Mouse (Mus musculus) urinary bladder, adult 18-20 months (tissue): ENCODE measurements around the gene Nxph1.

ENCODE experiments used
- DNase-seq, 2 experiments: peaks; one replicate each; pipeline ENCODE4 v3.0.0; 2022; ENCODE audit warnings: low spot score in 2 of 2, mixed read lengths in 2 of 2

The Nxph1 gene

GRCm38 (mm10) chr6:9124321-9124914 lies 176.2 kb downstream of the Nxph1 start:
- DNase-seq = no peak

DNA sequence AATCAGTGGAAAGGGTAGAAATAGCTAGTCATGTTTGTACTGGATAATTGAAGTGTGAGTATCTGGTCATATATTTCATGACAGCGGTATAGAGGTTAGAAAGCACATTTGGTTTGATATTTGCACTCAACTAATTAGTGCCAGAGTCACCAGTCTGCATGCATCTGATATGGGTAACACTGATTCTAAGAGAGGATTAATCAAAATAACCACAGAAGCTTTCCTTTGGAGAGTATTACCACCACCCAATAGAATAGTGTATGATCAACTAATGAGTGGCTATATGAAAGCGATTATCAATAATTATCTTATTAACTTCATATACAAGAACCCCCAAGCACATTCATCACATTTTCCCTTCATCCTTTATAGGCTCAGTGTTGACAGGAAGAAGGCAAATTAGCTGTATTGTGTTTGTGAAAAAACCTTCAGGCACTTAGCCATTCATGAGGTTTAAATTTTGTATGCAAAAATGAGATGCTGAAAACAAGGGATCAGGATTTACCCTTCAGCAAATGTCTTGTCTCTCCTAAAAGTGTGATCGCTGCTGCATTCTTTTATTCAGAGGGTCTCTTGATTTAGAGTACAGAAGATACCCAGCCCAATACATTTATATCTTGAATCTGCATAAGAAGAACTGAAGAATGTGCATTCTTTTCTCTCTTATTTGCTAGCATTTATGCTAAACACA lies 185.5 kb downstream of the Nxph1 start:
- no peak for DNase-seq

GRCm38 (mm10) chr6:9147966-9148365 lies 199.7 kb downstream of the Nxph1 start:
- DNase-seq = no peak

- no peak for DNase-seq
Observed at GRCm38 (mm10) chr6:9149791-9150190, 201.6 kb downstream of the Nxph1 start.

DNA sequence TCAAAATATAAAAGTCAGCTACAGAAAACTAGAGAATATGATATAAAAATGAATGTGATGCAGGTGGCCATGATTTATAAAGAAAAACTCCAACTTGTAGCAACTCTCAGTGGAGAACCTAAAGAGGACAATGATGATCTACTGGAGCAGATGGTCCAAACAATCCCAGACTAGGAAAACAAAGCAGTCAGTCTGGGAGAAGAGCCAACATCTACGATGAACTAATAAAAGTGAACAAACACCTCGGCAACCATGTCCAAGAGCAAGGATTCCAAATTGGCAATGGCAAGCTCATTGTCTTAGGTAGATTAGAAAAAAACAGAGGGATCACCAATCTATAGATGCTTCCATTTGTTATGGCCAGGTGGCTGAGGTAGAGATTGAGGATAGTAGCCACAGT lies 211.0 kb downstream of the Nxph1 start:
- no peak for DNase-seq

DNA sequence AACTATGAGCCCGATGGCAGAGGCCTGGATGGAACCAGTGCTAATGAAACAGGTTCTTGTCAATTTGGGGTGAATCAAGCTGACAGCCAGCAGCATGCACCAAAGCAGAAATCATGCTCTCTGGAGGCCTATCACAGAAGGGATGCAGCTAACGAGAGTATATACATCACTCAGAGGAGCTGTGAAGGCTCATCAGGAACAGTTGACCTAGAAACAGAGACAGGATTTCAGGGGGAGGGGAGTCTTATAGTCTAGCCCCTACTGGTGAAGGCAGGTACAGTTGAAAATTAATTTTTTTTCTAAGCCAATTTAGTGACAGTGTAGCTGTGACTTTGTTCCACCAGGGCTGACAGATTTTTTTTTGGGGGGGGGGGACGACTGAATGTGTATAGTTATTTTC lies 234.2 kb downstream of the Nxph1 start:
- DNase-seq = no peak

DNA sequence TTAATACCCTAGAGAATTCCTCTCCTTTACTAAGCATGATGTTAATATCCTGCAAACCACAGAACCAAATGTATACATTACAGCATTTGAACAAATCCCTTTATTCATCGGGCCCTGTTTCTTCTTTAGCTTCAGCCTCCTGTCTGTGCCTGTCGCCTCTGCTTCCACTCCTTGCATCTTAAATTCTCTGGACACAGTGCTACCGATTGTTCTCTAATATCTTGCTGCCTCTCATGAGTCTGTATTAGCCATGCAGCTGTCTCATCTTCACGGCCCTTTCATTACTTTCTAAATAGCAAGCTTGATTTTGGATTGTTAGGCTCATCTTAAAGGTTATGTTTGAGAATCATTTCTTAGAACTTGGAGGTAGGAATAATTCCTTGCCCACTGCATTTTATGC lies 262.5 kb downstream of the Nxph1 start:
- DNase-seq = no peak

DNA sequence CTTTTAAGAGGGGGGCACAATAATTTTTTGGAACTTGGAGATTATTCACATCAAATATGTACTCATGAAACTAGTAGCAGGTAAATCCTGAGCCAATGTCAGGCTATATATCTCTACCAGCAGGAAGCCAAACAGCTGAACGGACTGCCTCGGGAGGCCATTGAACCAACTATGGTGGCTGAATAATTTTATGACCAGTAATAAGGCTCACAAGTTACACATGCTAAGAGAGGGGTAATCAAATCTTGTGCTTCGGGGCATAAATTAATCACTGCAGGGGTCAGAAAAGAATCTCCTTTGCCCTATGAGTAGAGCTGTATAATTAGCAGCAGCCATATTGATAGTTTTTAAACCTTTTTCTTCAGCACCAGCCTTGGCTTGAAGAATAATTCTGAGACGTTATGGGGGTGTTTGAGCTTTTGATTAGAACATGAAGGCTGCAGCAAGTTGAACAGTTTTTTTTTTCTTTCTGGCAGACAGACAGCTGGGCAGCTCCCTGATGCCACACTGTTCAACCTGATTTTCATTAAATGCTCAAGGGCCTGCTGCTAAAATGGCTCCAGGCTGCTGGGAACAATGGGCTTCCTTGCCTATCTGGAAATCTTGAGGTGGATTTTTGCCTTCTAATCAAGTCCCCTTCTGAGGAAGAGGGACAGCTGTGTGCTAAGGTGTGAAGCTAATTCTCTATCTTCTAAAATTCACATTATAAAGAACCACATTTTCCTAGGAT lies 272.7 kb downstream of the Nxph1 start:
- DNase-seq = no peak

- DNase-seq = no peak
Observed at GRCm38 (mm10) chr6:9234802-9235201, 286.6 kb downstream of the Nxph1 start.

DNA sequence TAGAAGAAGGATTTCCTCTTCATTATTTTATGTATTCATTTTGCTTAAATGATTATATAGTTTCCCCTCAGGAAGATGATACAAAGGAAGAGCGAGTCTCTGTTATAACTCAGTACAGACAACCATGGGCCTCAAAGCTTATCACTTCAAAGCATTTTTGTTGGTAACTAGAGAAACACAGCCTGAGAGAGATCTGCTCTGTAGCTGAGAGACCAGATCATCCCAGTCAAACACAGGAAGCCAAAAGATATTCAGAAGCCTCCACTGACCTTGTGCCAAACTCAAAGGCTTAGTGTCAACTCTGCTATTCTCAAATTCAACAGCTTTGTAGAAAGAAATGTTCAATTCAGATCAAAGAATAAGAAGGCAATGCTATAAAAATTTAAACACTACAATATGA lies 319.8 kb downstream of the Nxph1 start:
- DNase-seq = no peak
